Mouse (Mus musculus): ENCODE data around the gene Gm26602. TPM values are rescaled to one million over a fixed set of nuclear protein-coding genes. Genes with fewer than 3 reads are reported as not detected.

Gm26602 gene
- polyA plus RNA-seq, 1 experiment, result not detected

GRCm38 (mm10) chr10:79925785-79926490 lies 15.3 kb downstream of the Gm26602 start:
- H3K4me1 ChIP-seq (replicated peaks; ENCODE audit: control insufficient read depth, insufficient read depth, low read length), result peaks cover 21% of the 10 kb centered on the region
- no peaks in the 10 kb centered on the region for H3K36me3 ChIP-seq (ENCODE audit: control insufficient read depth, insufficient read depth, low read length)
- H3K4me3 ChIP-seq (ENCODE audit: control insufficient read depth, insufficient read depth, low read length), result peak overlapping the region; percentile 71
- H3K27me3 ChIP-seq (ENCODE audit: control insufficient read depth, insufficient read depth, low read length), result no peaks in the 10 kb centered on the region; the same call in 1 of the 2 replicates
- peak overlapping the region; percentile 69 for H3K27ac ChIP-seq (ENCODE audit: control insufficient read depth, insufficient read depth, low read length)
- TF ChIP-seq CTCF (IDR thresholded peaks at IDR 0.05; ENCODE audit: borderline replicate concordance, control insufficient read depth, extremely low read depth, insufficient read depth, low read length, poor library complexity), result no peak
- no peak for TF ChIP-seq POLR2A (IDR thresholded peaks at IDR 0.05; ENCODE audit: control insufficient read depth, extremely low read depth, insufficient read depth, low read length, poor library complexity)
- peak; percentile 40 for DNase-seq
- WGBS, result 4% methylated on average over 15 of the region's 15 CpGs

- H3K27ac ChIP-seq (ENCODE audit: control insufficient read depth, insufficient read depth, low read length), result peak within 1 kb of the TSS; percentile 69
- peaks cover 19% of the 10 kb centered on the region for H3K4me1 ChIP-seq (replicated peaks; ENCODE audit: control insufficient read depth, insufficient read depth, low read length)
- H3K4me3 ChIP-seq (ENCODE audit: control insufficient read depth, insufficient read depth, low read length), result peak within 1 kb of the TSS; percentile 71
- H3K36me3 ChIP-seq (ENCODE audit: control insufficient read depth, insufficient read depth, low read length), result no peaks in the 10 kb centered on the region
- H3K27me3 ChIP-seq (ENCODE audit: control insufficient read depth, insufficient read depth, low read length), result no peaks in the 10 kb centered on the region; the same call in 1 of the 2 replicates
- DNase-seq, result peak; percentile 92
- no peak for TF ChIP-seq POLR2A (IDR thresholded peaks at IDR 0.05; ENCODE audit: control insufficient read depth, extremely low read depth, insufficient read depth, low read length, poor library complexity)
- no peak for TF ChIP-seq CTCF (IDR thresholded peaks at IDR 0.05; ENCODE audit: borderline replicate concordance, control insufficient read depth, extremely low read depth, insufficient read depth, low read length, poor library complexity)
- WGBS, result under 1% methylated on average over 63 of the region's 63 CpGs
Observed at GRCm38 (mm10) chr10:79926491-79927323, 16.1 kb downstream of the Gm26602 start, which contains the start of gene Arid3a. Gene Arid3a (plus strand): TSS chr10:79927043.

GRCm38 (mm10) chr10:79927324-79928029 lies 16.8 kb downstream of the Gm26602 start:
- H3K4me3 ChIP-seq (ENCODE audit: control insufficient read depth, insufficient read depth, low read length), result peak overlapping the region; percentile 71
- 0 out of 2 replicates have a peak, but pooled peaks have one; percentile 14 for TF ChIP-seq CTCF (IDR thresholded peaks at IDR 0.05; ENCODE audit: borderline replicate concordance, control insufficient read depth, extremely low read depth, insufficient read depth, low read length, poor library complexity)
- peak; percentile 60 for TF ChIP-seq POLR2A (IDR thresholded peaks at IDR 0.05; ENCODE audit: control insufficient read depth, extremely low read depth, insufficient read depth, low read length, poor library complexity)
- peak; percentile 82 for DNase-seq
- H3K36me3 ChIP-seq (ENCODE audit: control insufficient read depth, insufficient read depth, low read length), result no peaks in the 10 kb centered on the region
- H3K27me3 ChIP-seq (ENCODE audit: control insufficient read depth, insufficient read depth, low read length), result no peaks in the 10 kb centered on the region
- H3K27ac ChIP-seq (ENCODE audit: control insufficient read depth, insufficient read depth, low read length), result peak overlapping the region; percentile 65
- H3K4me1 ChIP-seq (replicated peaks; ENCODE audit: control insufficient read depth, insufficient read depth, low read length), result peaks cover 19% of the 10 kb centered on the region
- WGBS, result under 1% methylated on average over 53 of the region's 54 CpGs

GRCm38 (mm10) chr10:79928030-79928694 lies 17.5 kb downstream of the Gm26602 start:
- peak overlapping the region; percentile 65 for H3K27ac ChIP-seq (ENCODE audit: control insufficient read depth, insufficient read depth, low read length)
- TF ChIP-seq POLR2A (IDR thresholded peaks at IDR 0.05; ENCODE audit: control insufficient read depth, extremely low read depth, insufficient read depth, low read length, poor library complexity), result 0 out of 2 replicates have a peak, but pooled peaks have one; percentile 11
- TF ChIP-seq CTCF (IDR thresholded peaks at IDR 0.05; ENCODE audit: borderline replicate concordance, control insufficient read depth, extremely low read depth, insufficient read depth, low read length, poor library complexity), result no peak
- no peaks in the 10 kb centered on the region for H3K27me3 ChIP-seq (ENCODE audit: control insufficient read depth, insufficient read depth, low read length)
- H3K36me3 ChIP-seq (ENCODE audit: control insufficient read depth, insufficient read depth, low read length), result no peaks in the 10 kb centered on the region
- 3% methylated on average over 29 of the region's 29 CpGs for WGBS
- H3K4me3 ChIP-seq (ENCODE audit: control insufficient read depth, insufficient read depth, low read length), result peak overlapping the region; percentile 71
- DNase-seq, result peak; percentile 29
- H3K4me1 ChIP-seq (replicated peaks; ENCODE audit: control insufficient read depth, insufficient read depth, low read length), result peaks cover 19% of the 10 kb centered on the region

GRCm38 (mm10) chr10:79928907-79929701 lies 18.4 kb downstream of the Gm26602 start:
- Histone ChIP-seq H3K4me3 (ENCODE audit: control insufficient read depth, insufficient read depth, low read length) (no peak overlapping the region), H3K27ac (ENCODE audit: control insufficient read depth, insufficient read depth, low read length) (no peak overlapping the region)

More at GRCm38 (mm10) chr10:79928907-79929701, 18.4 kb downstream of the Gm26602 start:
- DNase-seq, result no peak
- Histone ChIP-seq H3K27me3 (ENCODE audit: control insufficient read depth, insufficient read depth, low read length) (no peaks in the 10 kb centered on the region), H3K4me1 (replicated peaks; ENCODE audit: control insufficient read depth, insufficient read depth, low read length) (peaks cover 15% of the 10 kb centered on the region), H3K36me3 (ENCODE audit: control insufficient read depth, insufficient read depth, low read length) (no peaks in the 10 kb centered on the region)
- no peak for TF ChIP-seq CTCF (IDR thresholded peaks at IDR 0.05; ENCODE audit: borderline replicate concordance, control insufficient read depth, extremely low read depth, insufficient read depth, low read length, poor library complexity)
- no peak for TF ChIP-seq POLR2A (IDR thresholded peaks at IDR 0.05; ENCODE audit: control insufficient read depth, extremely low read depth, insufficient read depth, low read length, poor library complexity)
- WGBS, result 73% methylated on average over 9 of the region's 9 CpGs
